8 mouse cellular contexts compared by ENCODE assay signal in the genomic region with DNA sequence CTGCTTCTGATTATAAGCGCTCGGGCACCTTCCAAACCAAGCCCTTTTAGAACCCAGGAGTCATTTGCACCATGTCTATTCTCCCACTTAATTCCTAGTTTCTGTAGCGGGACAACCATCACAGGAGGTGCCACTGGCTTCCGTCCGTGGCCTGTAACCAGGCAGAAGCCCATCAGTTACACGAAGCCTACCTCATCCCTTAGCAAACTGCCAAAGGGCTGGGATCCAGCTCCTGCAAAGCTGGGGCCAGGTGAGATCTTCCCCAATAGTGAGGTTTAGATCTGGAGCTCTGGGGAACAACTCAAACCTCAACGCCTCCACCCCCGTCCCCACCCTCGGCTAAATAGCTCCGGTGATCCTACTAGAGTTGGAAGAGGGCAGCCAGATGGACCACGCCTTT. TPM values are rescaled to one million over a fixed set of nuclear protein-coding genes. Genes with fewer than 3 reads are reported as not detected.
DNase-seq lines count a peak whose midpoint lies in the region; ATAC-seq and TF ChIP-seq lines count a peak whose summit lies in the region.

No protein-coding gene starts in this region.

- peaks cover 80% of the 10 kb centered on the region for H3K36me3 ChIP-seq in heart, embryonic 10.5 days
- H3K36me3 ChIP-seq in ES-E14 (ENCODE audit: control insufficient read depth, insufficient read depth, low read length, poor library complexity, severe bottlenecking), result peaks cover 72% of the 10 kb centered on the region
- peaks cover 70% of the 10 kb centered on the region for H3K36me3 ChIP-seq in forebrain, postnatal 0 days (ENCODE audit: insufficient read depth)
- peaks cover 40% of the 10 kb centered on the region for H3K36me3 ChIP-seq in midbrain, embryonic 11.5 days (ENCODE audit: control insufficient read depth, insufficient read depth, low read length)

- intact Hi-C loops in gastrocnemius, postnatal 36 days (cut with DNase I), result no loop called here

- DNase-seq in heart, embryonic 10.5 days (ENCODE audit: low spot score), result no peak
- DNase-seq in heart, adult 8-10 months (ENCODE audit: low spot score), result no peak
- no peak for DNase-seq in ES-E14 (ENCODE audit: low read depth, low spot score)
- DNase-seq in forebrain, postnatal 0 days, result no peak
- no peak for DNase-seq in midbrain, embryonic 11.5 days (ENCODE audit: low spot score, missing footprints)
- DNase-seq in gastrocnemius, postnatal 36 days, result no peak
- DNase-seq in cerebellum, adult 18-20 months, result no peak

- WGBS in heart, embryonic 10.5 days, result 57% methylated on average over 11 of the region's 11 CpGs
- 59% methylated on average over 11 of the region's 11 CpGs for WGBS in forebrain, postnatal 0 days
- 62% methylated on average over 11 of the region's 11 CpGs for WGBS in midbrain, embryonic 11.5 days

- no peaks in the 10 kb centered on the region for H3K27me3 ChIP-seq in heart, embryonic 10.5 days (ENCODE audit: insufficient read depth, poor library complexity, severe bottlenecking)
- no peaks in the 10 kb centered on the region for H3K27me3 ChIP-seq in forebrain, postnatal 0 days (ENCODE audit: insufficient read depth, low read length)
- no peaks in the 10 kb centered on the region for H3K27me3 ChIP-seq in midbrain, embryonic 11.5 days (ENCODE audit: control insufficient read depth, insufficient read depth, low read length)

- peak overlapping the region; percentile 87 for H3K4me3 ChIP-seq in heart, embryonic 10.5 days
- peak overlapping the region; percentile 87 to 89 for H3K4me3 ChIP-seq in ES-E14 (ENCODE audit: insufficient read depth in 1 of 2, low read depth in 1 of 2, low read length in 2 of 2, poor library complexity in 1 of 2, severe bottlenecking in 1 of 2)
- H3K4me3 ChIP-seq in forebrain, postnatal 0 days (ENCODE audit: low read depth, low read length), result peak overlapping the region; percentile 56
- H3K4me3 ChIP-seq in midbrain, embryonic 11.5 days (ENCODE audit: low read depth, low read length), result peak overlapping the region; percentile 85

- in situ Hi-C loops in ES-E14 (cut with MboI; ENCODE audit: low sequenced_read_pairs in 2 of 2, unreplicated experiment in 2 of 2), result no loop called here

- TF ChIP-seq CTCF in forebrain, postnatal 0 days (IDR thresholded peaks at IDR 0.05; ENCODE audit: low read depth), result no peak

- ATAC-seq in forebrain, postnatal 0 days, result no peak
- 0 out of 2 replicates have a peak, but pooled peaks have one; percentile 1 for ATAC-seq in midbrain, embryonic 11.5 days (ENCODE audit: low FRiP score)
- no peak for ATAC-seq in monocyte, adult 5-6 weeks (replicated peaks; ENCODE audit: insufficient number of reproducible peaks, low FRiP score, low TSS enrichment, poor library complexity, severe bottlenecking)

- H3K9ac ChIP-seq in ES-E14 (ENCODE audit: insufficient read depth, low read depth, low read length, poor library complexity, severe bottlenecking), result peak overlapping the region; percentile 97
- peak overlapping the region; percentile 54 for H3K9ac ChIP-seq in forebrain, postnatal 0 days
- peak overlapping the region; percentile 76 for H3K9ac ChIP-seq in midbrain, embryonic 11.5 days (ENCODE audit: low read length)

- H3K4me1 ChIP-seq in heart, embryonic 10.5 days, result peaks cover 26% of the 10 kb centered on the region
- peaks cover 4 to 22% of the 10 kb centered on the region in 2 experiments; a peak in 3 of 4 replicates for H3K4me1 ChIP-seq in ES-E14 (ENCODE audit: control insufficient read depth in 2 of 2, insufficient read depth in 2 of 2, low read length in 2 of 2, poor library complexity in 1 of 2)
- peaks cover 7% of the 10 kb centered on the region for H3K4me1 ChIP-seq in forebrain, postnatal 0 days (ENCODE audit: insufficient read depth)
- peaks cover 15% of the 10 kb centered on the region for H3K4me1 ChIP-seq in midbrain, embryonic 11.5 days (ENCODE audit: control insufficient read depth, insufficient read depth, low read length)

- no peaks in the 10 kb centered on the region for H3K9me3 ChIP-seq in heart, embryonic 10.5 days
- no peaks in the 10 kb centered on the region for H3K9me3 ChIP-seq in ES-E14 (ENCODE audit: control insufficient read depth, insufficient read depth, low read depth, low read length)
- no peaks in the 10 kb centered on the region for H3K9me3 ChIP-seq in forebrain, postnatal 0 days (ENCODE audit: low read length)
- no peaks in the 10 kb centered on the region for H3K9me3 ChIP-seq in midbrain, embryonic 11.5 days (ENCODE audit: control insufficient read depth, low read length)

- H3K27ac ChIP-seq in heart, embryonic 10.5 days, result peak overlapping the region; percentile 94
- H3K27ac ChIP-seq in ES-E14 (ENCODE audit: insufficient read depth, low read depth, low read length, poor library complexity, severe bottlenecking), result peak overlapping the region; percentile 96
- H3K27ac ChIP-seq in forebrain, postnatal 0 days (ENCODE audit: low read depth, low read length), result peak overlapping the region; percentile 73
- H3K27ac ChIP-seq in midbrain, embryonic 11.5 days (ENCODE audit: low read depth, low read length), result peak overlapping the region; percentile 37

- peak overlapping the region; percentile 65 for H3K4me2 ChIP-seq in forebrain, postnatal 0 days (ENCODE audit: low read depth)
- H3K4me2 ChIP-seq in midbrain, embryonic 11.5 days, result peak overlapping the region; percentile 57

TF ChIP-seq in ES-E14, 5 proteins besides CTCF, POLR2A, EP300 and RAD21:
- TF ChIP-seq ZC3H11A (IDR thresholded peaks at IDR 0.05; ENCODE audit: borderline replicate concordance, low read depth, low read length) (no peak), CHD2 (IDR thresholded peaks at IDR 0.05; ENCODE audit: low read depth, low read length) (no peak), HCFC1 (IDR thresholded peaks at IDR 0.05; ENCODE audit: borderline replicate concordance, insufficient read depth, low read length) (no peak), ZNF384 (IDR thresholded peaks at IDR 0.05; ENCODE audit: low read depth, low read length) (no peak), MAFK (IDR thresholded peaks at IDR 0.05; ENCODE audit: insufficient read depth, low read depth, low read length) (no peak)

RNA-seq across cellular contexts. Expression of a gene that starts 0.6 kb away (rescaled TPM):
- 49.1 and 61.0 TPM in 2 replicates for polyA plus RNA-seq in heart, embryonic 10.5 days (2016; fragmentation: Nextera tagmentation; extraction: Ambion mirVana)
- 10 to 100 TPM; 36.2 to 45.1 (median 40.6) TPM for total RNA-seq in heart, adult 8-10 months (2022)
- total RNA-seq in ES-E14 (2012; rRNA removed), result 113 and 133 TPM in 2 replicates
- 89.9 and 131 TPM in 2 replicates for total RNA-seq in forebrain, postnatal 0 days (2014; rRNA removed)
- 55.0 and 67.5 TPM in 2 replicates for polyA plus RNA-seq in forebrain, postnatal 0 days (2015; fragmentation: Nextera tagmentation; extraction: Ambion mirVana)
- 85.3 and 88.0 TPM in 2 replicates for polyA plus RNA-seq in midbrain, embryonic 11.5 days (2014; fragmentation: Nextera tagmentation; extraction: Ambion mirVana)
- total RNA-seq in monocyte, adult 5-6 weeks (2017), result 48.7 to 89.2 TPM (median 59.8 TPM) in 3 replicates
- total RNA-seq in gastrocnemius, postnatal 36 days (2021), result 10 to 100 TPM; 24.1 to 28.0 TPM

RNA-seq across cellular contexts. Expression of a gene that starts 11.8 kb away (rescaled TPM):
- polyA plus RNA-seq in heart, embryonic 10.5 days (2016; fragmentation: Nextera tagmentation; extraction: Ambion mirVana), result 26.4 and 28.3 TPM in 2 replicates
- total RNA-seq in heart, adult 8-10 months (2022), result 10 to 100 TPM; 17.4 to 24.4 (median 23.0) TPM
- total RNA-seq in ES-E14 (2012; rRNA removed), result 63.3 and 67.0 TPM in 2 replicates
- 63.8 and 68.7 TPM in 2 replicates for total RNA-seq in forebrain, postnatal 0 days (2014; rRNA removed)
- polyA plus RNA-seq in forebrain, postnatal 0 days (2015; fragmentation: Nextera tagmentation; extraction: Ambion mirVana), result 18.1 and 24.8 TPM in 2 replicates
- 16.9 and 19.3 TPM in 2 replicates for polyA plus RNA-seq in midbrain, embryonic 11.5 days (2014; fragmentation: Nextera tagmentation; extraction: Ambion mirVana)
- 52.5 to 106 TPM (median 85.1 TPM) in 3 replicates for total RNA-seq in monocyte, adult 5-6 weeks (2017)
- total RNA-seq in gastrocnemius, postnatal 36 days (2021), result 10 to 100 TPM; 25.4 to 31.3 TPM

RNA-seq across cellular contexts. Expression of a gene that starts 12.2 kb away (rescaled TPM):
- polyA plus RNA-seq in heart, embryonic 10.5 days (2016; fragmentation: Nextera tagmentation; extraction: Ambion mirVana), result 40.4 and 51.1 TPM in 2 replicates
- 10 to 100 TPM in 1 of 4 experiments, 1 to 10 TPM in 3; 6.2 to 14.1 (median 8.2) TPM for total RNA-seq in heart, adult 8-10 months (2022)
- 322 and 498 TPM in 2 replicates for total RNA-seq in ES-E14 (2012; rRNA removed)
- total RNA-seq in forebrain, postnatal 0 days (2014; rRNA removed), result 0.52 and 1.6 TPM in 2 replicates
- 1.8 and 3.2 TPM in 2 replicates for polyA plus RNA-seq in forebrain, postnatal 0 days (2015; fragmentation: Nextera tagmentation; extraction: Ambion mirVana)
- polyA plus RNA-seq in midbrain, embryonic 11.5 days (2014; fragmentation: Nextera tagmentation; extraction: Ambion mirVana), result 11.7 and 13.2 TPM in 2 replicates
- 8.7 to 33.8 TPM (median 15.4 TPM) in 3 replicates for total RNA-seq in monocyte, adult 5-6 weeks (2017)
- total RNA-seq in gastrocnemius, postnatal 36 days (2021), result over 10,000 TPM; 37,212 to 46,634 TPM

RNA-seq across cellular contexts. Expression of a gene that starts 36.4 kb away (rescaled TPM):
- polyA plus RNA-seq in heart, embryonic 10.5 days (2016; fragmentation: Nextera tagmentation; extraction: Ambion mirVana), result 30.5 and 42.9 TPM in 2 replicates
- 1 to 10 TPM; 5.2 to 6.4 (median 5.8) TPM for total RNA-seq in heart, adult 8-10 months (2022)
- total RNA-seq in ES-E14 (2012; rRNA removed), result 55.2 and 64.7 TPM in 2 replicates
- 34.3 and 46.6 TPM in 2 replicates for total RNA-seq in forebrain, postnatal 0 days (2014; rRNA removed)
- polyA plus RNA-seq in forebrain, postnatal 0 days (2015; fragmentation: Nextera tagmentation; extraction: Ambion mirVana), result 29.8 and 35.9 TPM in 2 replicates
- 30.3 and 32.4 TPM in 2 replicates for polyA plus RNA-seq in midbrain, embryonic 11.5 days (2014; fragmentation: Nextera tagmentation; extraction: Ambion mirVana)
- total RNA-seq in monocyte, adult 5-6 weeks (2017), result 3.9 to 9.8 TPM (median 5.7 TPM) in 3 replicates
- total RNA-seq in gastrocnemius, postnatal 36 days (2021), result 1 to 10 TPM; 3.6 to 4.2 TPM

RNA-seq across cellular contexts. Expression of a gene that starts 36.4 kb away (rescaled TPM):
- 21.2 and 25.4 TPM in 2 replicates for polyA plus RNA-seq in heart, embryonic 10.5 days (2016; fragmentation: Nextera tagmentation; extraction: Ambion mirVana)
- total RNA-seq in heart, adult 8-10 months (2022), result 1 to 10 TPM; 2.1 to 3.9 (median 2.6) TPM
- total RNA-seq in ES-E14 (2012; rRNA removed), result 85.8 and 128 TPM in 2 replicates
- total RNA-seq in forebrain, postnatal 0 days (2014; rRNA removed), result 6.5 and 8.0 TPM in 2 replicates
- 5.6 and 6.7 TPM in 2 replicates for polyA plus RNA-seq in forebrain, postnatal 0 days (2015; fragmentation: Nextera tagmentation; extraction: Ambion mirVana)
- polyA plus RNA-seq in midbrain, embryonic 11.5 days (2014; fragmentation: Nextera tagmentation; extraction: Ambion mirVana), result 24.6 and 29.8 TPM in 2 replicates
- total RNA-seq in monocyte, adult 5-6 weeks (2017), result 117 to 359 TPM (median 130 TPM) in 3 replicates
- 1 to 10 TPM; 1.4 to 2.4 TPM for total RNA-seq in gastrocnemius, postnatal 36 days (2021)

Comparison
In these comparisons a context has a peak if more than half of its experiments do, and no peak if none do; other contexts are left out.
1. H3K27ac ChIP-seq: peak in every context shown above with its lines; median percentile 96 in ES-E14; 94 in heart, embryonic 10.5 days; 73 in forebrain, postnatal 0 days; 37 in midbrain, embryonic 11.5 days.
2. RNA of a gene that starts 12.2 kb away (total RNA-seq): 37,212 to 46,634 TPM in gastrocnemius, postnatal 36 days; 322 to 498 TPM in ES-E14, 8.7 to 33.8 TPM in monocyte, adult 5-6 weeks, 6.2 to 14.1 TPM in heart, adult 8-10 months and 0.52 to 1.6 TPM in forebrain, postnatal 0 days; every median in the first group is over 10 times any median in the second.
3. Peak in every context shown above with its lines, with median percentiles within 50 percentile points of each other: H3K4me3 ChIP-seq and H3K9ac ChIP-seq.